Mouse (Mus musculus) kidney, postnatal 4 days (tissue): ENCODE measurements around the gene Extl1.
"Not testable (repeated sequence)": the region's sequence is repeated elsewhere in the genome, so short reads cannot be mapped to it uniquely, and the experiment has no call there.

Experiments
- DNase-seq, 2 experiments: peaks; one replicate each; pipeline ENCODE4 v3.0.0; 2021; ENCODE audit warnings: mixed read lengths in 2 of 2

Gene Extl1

GRCm38 (mm10) chr4:134383750-134384149 lies at the start of gene Extl1:
Gene Extl1 (minus strand): TSS chr4:134383850.
- DNase-seq = not testable (repeated sequence)

GRCm38 (mm10) chr4:134432686-134433360 lies 49.2 kb upstream of the Extl1 start:
- no peak for DNase-seq

- DNase-seq = peak; percentile 47 to 62
Observed at GRCm38 (mm10) chr4:134430381-134431004, 46.8 kb upstream of the Extl1 start.

- DNase-seq = peak; percentile 18 to 43
Observed at GRCm38 (mm10) chr4:134425088-134425487, 41.4 kb upstream of the Extl1 start.

- DNase-seq = no peak
Observed at GRCm38 (mm10) chr4:134423949-134424348, 40.3 kb upstream of the Extl1 start.

- no peak for DNase-seq
Observed at GRCm38 (mm10) chr4:134421971-134422370, 38.3 kb upstream of the Extl1 start.

GRCm38 (mm10) chr4:134417111-134417510 lies 33.5 kb upstream of the Extl1 start:
- DNase-seq = no peak

- no peak for DNase-seq
Observed at GRCm38 (mm10) chr4:134416602-134417001, 33.0 kb upstream of the Extl1 start.

GRCm38 (mm10) chr4:134416177-134416576 lies 32.5 kb upstream of the Extl1 start:
- DNase-seq = no peak

GRCm38 (mm10) chr4:134409286-134409685 lies 25.6 kb upstream of the Extl1 start:
- peak; percentile 38 to 49 for DNase-seq

- DNase-seq = no peak
Observed at GRCm38 (mm10) chr4:134403721-134404120, 20.1 kb upstream of the Extl1 start.

- DNase-seq = peak; percentile 49 to 53
Observed at GRCm38 (mm10) chr4:134402571-134403262, 19.1 kb upstream of the Extl1 start.

- no peak for DNase-seq
Observed at GRCm38 (mm10) chr4:134401856-134402570, 18.4 kb upstream of the Extl1 start.

- DNase-seq = peak; percentile 76 to 83
Observed at GRCm38 (mm10) chr4:134401181-134401661, 17.6 kb upstream of the Extl1 start.

- no peak for DNase-seq
Observed at GRCm38 (mm10) chr4:134400206-134400605, 16.6 kb upstream of the Extl1 start.

- no peak for DNase-seq
Observed at GRCm38 (mm10) chr4:134397732-134398131, 14.1 kb upstream of the Extl1 start.

GRCm38 (mm10) chr4:134397121-134397520 lies 13.5 kb upstream of the Extl1 start:
- peak; percentile 71 to 81 for DNase-seq

- peak; percentile 91 to 94 for DNase-seq
Observed at GRCm38 (mm10) chr4:134395977-134396825, 12.6 kb upstream of the Extl1 start, which contains the start of gene Pafah2. Gene Pafah2 (plus strand): TSS chr4:134396320.

GRCm38 (mm10) chr4:134395142-134395541 lies 11.5 kb upstream of the Extl1 start:
- no peak for DNase-seq

- peak; percentile 49 to 55 for DNase-seq
Observed at GRCm38 (mm10) chr4:134393026-134393425, 9.4 kb upstream of the Extl1 start.

- DNase-seq = peak in 1 of 2 experiments; percentile 45
Observed at GRCm38 (mm10) chr4:134392595-134392994, 8.9 kb upstream of the Extl1 start.

- DNase-seq = no peak
Observed at GRCm38 (mm10) chr4:134391636-134392035, 8.0 kb upstream of the Extl1 start.
